Mouse (Mus musculus) layer of hippocampus, postnatal 36 days (tissue): ENCODE results near the gene Atp11a. TPM values are rescaled to one million over a fixed set of nuclear protein-coding genes. Genes with fewer than 3 reads are reported as not detected.

Experiments
- DNase-seq, 2 experiments: peaks; one replicate each; pipeline ENCODE4 v3.0.0; 2022
- total RNA-seq, 2 experiments: library from RNA; stranded (reverse); gene quantifications; 2 replicates each; pipeline ENCODE4 v1.2.3; 2021

The Atp11a gene
- 10 to 100 TPM; 51.5 to 61.5 TPM for total RNA-seq

DNA sequence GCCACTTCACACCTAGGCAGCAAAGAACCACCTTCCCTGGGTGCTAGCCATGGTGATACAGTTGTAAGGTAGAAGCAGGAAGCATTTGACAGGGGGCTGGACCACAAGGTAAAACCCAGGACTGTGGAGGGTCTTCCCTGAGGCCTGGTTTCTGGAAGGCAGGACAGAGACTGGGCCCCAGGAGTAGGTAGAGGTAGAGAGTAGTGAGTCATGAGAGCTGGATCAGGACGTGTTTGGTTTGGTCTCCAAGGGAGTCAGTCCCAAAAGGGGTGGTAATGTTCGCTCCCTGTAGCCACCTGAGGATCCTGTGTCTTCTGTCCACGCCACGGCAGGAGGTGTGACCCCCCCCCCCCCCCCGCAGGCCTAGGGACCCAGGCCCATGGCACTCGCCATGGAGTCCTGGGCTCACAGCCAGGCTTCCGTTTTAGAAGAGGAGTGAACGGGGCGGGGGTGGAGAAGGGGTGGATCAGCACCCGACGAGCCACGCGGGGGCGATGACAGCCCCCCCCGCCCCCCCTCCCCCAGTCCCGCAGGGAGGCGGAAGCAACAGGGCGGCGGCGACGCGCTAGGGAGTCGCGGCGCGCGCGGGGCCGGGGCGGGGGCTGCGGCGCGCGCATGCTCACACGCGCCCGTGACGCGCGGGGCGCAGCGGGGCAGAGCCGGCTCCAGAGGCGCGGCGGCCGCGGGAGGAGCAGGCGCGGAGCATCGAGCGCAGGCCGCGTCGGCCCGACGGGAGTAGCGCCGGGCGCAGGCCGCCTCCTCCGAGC is at the start of gene Atp11a:
Gene Atp11a, plus strand, starts transcription at position 624 of the 767 bp plus-strand sequence.
- DNase-seq: peak; percentile 69 to 70

GRCm38 (mm10) chr8:12711623-12712022 is 45.2 kb upstream of the Atp11a start:
- no peak for DNase-seq

GRCm38 (mm10) chr8:12715861-12716585 is 40.8 kb upstream of the Atp11a start:
- no peak for DNase-seq

- no peak for DNase-seq
Observed at GRCm38 (mm10) chr8:12719091-12719490, 37.7 kb upstream of the Atp11a start.

DNA sequence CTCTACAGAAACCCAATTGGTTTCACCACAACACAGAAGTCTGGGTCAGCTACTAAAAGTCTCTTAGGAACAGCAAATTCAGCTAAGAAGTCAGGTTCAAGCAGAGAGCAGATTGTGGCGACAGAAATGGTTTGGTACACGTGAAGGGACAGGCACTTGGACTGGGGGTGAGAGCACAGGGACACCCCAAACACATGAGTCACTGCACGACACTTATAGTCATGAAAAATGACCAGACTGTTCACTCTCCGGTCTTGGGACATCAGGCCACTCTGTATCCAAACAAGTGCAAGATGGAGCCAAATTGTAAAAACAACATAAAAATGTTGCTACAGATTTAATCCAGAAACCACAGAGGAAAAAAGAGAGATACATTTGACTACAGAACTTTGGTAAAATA is 28.2 kb upstream of the Atp11a start:
- no peak for DNase-seq

GRCm38 (mm10) chr8:12730780-12731179 is 26.0 kb upstream of the Atp11a start:
- DNase-seq: no peak

GRCm38 (mm10) chr8:12732431-12732830 is 24.4 kb upstream of the Atp11a start:
- DNase-seq: no peak

DNA sequence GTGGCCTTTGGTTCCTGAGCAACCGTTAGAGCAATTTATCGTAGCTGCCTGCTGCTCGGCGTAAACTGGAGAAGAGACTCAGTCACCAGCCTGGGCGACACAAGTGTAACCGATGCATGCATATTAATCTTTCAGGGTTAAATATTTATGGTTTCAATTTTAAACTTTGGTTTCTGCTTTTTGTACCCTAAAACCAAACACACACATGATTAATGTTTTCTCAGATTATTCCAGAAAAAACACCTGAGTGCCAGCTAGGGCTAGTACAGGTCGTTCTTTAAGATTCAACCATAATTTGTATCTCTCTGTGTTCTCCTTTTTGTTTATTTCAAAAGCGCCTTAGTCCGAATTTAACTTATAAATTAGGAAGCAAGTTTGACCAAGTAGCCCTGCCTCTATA is 17.7 kb upstream of the Atp11a start:
- DNase-seq: no peak

GRCm38 (mm10) chr8:12743390-12743789 is 13.4 kb upstream of the Atp11a start:
- DNase-seq: no peak

DNA sequence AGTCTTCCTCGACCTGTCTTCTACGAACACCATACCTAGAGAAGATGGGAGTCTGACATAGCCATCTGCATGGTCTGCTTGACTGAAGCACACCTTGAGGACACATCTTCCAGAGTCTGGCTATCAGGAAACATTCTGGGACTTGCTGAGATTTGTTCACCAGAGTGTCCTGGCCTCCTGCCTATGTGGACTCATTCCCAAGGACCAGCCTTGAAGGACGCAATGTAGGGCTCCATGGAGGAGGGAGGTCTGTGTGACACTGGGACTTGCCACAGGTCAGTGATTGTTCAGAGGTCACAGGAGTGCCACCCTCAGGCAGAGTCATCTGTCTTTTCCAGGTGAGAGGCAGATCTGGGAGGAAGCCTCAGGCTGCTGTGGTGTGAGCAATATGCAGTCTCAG is 8.6 kb upstream of the Atp11a start:
- DNase-seq: no peak

DNA sequence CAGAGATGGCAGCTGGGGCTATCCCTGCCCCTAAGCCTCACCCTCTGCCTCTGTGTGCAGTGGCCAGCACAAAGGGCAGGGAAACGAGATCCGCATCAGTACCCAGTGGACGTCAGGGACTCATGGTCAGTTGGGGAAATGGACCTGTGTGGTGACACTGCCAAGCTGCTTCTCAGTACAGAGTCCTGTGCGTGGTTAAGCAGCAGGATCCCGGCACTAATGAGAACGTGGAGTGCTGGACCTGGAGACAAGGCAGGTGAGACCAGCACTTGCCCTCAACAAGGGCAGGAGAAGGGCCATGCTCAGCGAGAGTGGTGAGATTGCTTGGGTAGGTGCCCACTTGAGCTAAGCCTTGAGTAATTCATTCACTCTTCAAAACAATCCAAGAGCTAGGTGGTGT is 7.7 kb upstream of the Atp11a start:
- no peak for DNase-seq

DNA sequence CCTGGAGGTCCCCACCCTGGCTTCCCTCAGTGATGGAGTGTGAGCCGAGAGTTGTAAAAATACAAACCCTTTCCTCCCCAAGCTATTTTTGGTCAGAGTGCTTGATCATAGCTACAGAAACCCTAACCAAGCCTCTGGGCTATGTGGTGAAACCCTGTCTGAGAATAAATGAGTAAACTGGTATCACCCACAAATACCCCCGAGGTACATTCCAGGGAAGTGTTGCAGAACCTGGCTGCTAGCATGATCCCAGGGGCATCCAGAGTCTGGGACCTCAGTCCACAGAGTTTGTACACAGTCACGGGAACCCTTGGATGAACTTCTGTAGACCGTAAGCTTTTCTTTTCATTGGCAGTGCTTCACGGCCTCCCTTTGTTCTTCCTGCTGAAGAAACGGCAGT is 3.8 kb upstream of the Atp11a start:
- no peak for DNase-seq

DNA sequence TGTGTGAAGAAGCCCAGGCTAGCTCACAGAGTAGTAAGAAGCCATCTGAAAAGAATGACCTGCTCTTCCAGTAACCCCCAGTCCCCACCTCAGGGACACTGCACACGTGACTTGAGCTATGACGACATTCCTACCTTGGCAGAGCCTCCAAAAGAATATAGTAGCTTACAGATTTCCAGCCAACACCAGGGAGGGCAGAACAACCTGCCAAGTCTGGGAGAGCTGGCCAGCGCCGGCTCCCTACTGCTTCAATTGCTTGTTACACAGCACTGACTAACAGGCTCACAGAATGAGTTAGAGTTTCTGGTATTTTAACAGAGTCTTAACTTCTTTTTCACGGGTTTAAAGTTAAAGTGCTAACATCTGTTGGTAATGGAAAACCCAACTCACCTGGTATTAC is 2.7 kb upstream of the Atp11a start:
- DNase-seq: no peak

DNA sequence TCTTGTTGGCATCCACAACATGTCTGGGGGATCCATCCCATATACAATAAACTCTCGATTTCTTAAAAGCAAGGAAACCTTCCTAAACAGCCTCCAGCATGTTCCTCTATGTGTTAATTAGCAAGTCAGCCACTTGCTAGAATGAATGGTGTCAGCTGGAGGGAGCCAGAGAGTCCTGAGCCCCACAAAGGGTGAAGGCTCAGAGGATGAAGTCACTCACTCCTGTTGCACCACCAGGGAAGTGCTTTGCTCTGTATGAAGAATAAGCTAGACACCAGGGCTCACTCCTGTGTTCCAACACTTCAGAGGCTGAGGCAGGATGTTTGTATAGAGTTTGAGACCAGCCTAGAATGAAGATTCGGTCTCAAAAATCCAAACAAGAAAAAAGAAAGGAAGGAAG is 1.5 kb upstream of the Atp11a start:
- DNase-seq: no peak

DNA sequence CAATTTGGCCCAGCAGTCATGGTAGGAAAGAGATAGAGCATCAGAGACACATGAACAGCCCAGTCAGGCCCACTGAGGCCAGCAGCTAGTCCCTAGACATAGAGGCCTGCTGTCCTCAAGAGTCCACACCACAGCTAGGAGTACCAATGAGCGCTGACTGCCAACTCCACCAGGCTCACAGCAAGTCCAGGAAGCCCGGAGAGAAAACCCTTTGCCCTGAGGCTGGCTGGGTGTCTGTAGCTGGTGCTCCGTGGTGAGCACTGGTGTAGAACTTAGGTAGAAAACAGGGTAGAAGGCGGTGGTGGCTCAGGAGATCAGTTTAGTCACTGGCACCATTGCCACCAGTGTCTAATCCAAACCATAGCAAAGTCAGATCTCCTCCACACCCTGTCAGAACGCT is 988 bp upstream of the Atp11a start:
- DNase-seq: no peak

DNA sequence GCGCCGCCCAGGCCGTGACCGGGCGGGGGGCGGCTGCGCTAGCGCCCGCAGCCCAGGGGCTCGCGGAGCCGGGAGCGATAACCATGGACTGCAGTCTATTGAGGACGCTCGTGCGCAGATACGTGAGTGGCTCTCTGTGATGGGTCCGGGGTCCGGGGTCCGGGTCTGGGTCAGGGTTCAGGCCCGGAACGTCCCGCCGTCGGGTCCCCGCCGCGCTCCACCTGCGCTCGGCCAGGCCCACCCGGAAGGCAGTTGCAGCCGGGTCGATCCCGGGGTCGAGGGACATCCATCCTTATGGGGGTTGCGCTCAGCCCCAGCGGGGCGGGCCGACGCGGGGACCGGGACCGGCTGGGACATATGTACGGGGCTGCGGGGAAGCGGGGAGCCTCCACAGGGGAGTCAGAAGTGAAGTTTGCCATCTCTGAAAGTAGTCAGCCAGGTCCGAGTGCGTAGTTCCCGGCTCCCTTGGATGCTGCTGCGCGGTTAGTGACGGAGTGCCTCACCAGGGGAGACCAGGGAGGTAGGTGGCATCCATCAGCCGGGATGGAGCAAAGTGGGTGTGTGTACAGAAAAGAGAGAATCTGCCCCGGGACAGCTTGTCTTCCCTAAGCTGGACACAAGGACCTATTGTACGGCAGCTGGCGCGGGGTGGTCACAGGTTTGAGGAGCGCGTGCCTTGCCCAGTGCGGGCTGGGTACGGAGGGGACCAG is 572 bp downstream of the Atp11a start:
- DNase-seq: peak; percentile 31 to 51

DNA sequence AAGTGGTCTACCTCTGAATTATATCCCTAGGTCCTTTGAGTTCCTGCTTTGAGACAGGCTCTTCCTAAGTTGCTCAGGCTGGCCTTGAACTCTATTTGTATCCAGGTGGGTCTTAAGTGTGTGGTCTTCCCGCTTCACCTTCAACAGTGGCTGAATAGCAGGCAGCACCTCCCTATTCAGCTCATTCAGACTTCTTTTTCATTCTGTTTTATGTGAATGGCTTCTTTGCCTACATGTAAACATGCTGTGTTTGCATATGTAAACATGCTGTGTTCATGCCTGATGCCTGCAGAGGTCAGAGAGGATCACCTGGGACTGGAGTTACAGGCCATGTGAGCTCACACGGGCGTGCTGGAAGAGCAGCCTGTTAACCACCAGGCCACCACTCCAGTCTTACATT is 3.1 kb downstream of the Atp11a start:
- DNase-seq: no peak

DNA sequence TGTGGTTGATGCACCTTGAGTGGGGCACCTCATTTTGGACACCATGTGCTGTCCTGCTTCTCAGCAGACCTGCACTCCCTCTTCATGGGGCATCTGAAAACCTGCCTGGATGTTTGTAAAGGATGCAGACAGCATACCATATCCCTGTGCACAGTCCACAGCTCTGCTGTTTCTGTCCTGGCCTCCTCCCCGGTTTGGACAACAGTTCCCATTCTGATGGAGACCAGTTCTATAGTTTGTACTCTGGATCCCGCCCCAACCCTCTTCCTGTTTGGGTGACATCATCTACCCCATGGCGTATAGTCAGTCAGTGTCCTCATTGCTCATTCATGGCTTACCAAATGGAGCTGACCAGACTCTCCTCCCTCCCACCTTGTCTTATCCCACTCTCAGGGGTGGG is 5.1 kb downstream of the Atp11a start:
- no peak for DNase-seq

- DNase-seq: no peak
Observed at GRCm38 (mm10) chr8:12763565-12764108, 6.8 kb downstream of the Atp11a start.

- DNase-seq: no peak
Observed at GRCm38 (mm10) chr8:12764971-12765370, 8.2 kb downstream of the Atp11a start.

DNA sequence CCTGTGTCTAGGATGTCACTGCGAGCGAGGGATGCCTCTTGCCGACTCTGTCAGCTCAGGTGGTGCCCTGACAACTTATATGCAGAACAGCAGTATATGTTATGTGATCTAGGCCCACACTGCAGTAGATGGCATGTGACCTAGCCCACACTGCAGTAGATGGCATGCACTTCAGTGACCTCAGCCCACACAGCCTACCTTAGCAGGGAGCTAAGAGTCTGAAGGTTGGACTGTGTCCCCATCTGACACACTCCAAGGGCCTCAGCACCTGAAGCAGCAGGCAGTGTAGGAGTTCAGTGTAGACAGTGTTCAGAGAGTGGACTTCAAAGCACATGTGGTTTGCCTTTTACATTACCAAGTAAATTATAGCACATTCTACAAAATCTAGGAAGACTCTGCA is 10.4 kb downstream of the Atp11a start:
- no peak for DNase-seq

- DNase-seq: no peak
Observed at GRCm38 (mm10) chr8:12768747-12769146, 11.9 kb downstream of the Atp11a start.

DNA sequence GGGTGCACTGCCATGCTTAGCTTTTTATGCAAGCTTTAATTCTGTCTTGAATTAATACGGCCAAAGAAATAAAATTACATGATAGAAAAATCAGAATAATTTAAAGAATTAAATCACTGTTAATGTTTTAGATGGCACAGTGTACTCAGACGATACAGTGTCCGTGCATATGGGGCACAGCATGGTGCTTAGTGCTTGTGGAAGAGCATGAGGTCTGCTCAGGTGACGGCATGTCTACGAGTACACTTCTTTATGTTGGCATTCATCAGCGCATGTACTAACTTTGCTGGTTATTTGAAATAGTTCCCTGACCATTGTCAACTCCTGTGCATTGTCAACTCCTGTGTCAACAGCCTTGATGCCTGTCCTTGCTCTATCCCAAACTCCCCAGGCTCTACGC is 12.5 kb downstream of the Atp11a start:
- DNase-seq: no peak
